ENCODE assay signal across 8 mouse cellular contexts in the genomic region with DNA sequence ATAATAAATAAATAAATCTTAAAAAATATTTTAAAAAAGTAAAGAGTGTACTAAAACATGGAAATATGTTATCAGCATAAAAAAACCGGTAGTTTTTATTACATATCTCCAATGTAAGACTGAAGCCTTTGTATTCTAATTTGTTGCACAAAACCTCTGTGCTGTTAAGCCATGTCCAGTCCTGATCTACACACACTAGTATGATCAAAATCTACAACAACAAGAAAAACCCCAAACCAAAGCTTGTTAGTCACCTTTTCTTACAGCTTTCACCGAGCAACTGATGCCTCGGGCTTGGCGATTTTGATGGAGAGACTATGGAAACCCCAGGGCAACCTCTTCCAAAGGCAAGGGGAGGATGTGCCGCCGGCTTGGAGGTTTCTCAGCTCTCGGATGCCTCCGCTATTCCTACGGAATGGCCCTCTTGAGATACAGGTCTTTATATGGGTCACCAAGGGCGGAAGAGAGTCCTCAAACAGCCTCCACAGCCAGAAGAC. TPM values are rescaled to one million over a fixed set of nuclear protein-coding genes. Genes with fewer than 3 reads are reported as not detected.
DNase-seq lines count a peak whose midpoint lies in the region; ATAC-seq lines count a peak whose summit lies in the region.

No protein-coding gene starts in this region.

- no peak for ATAC-seq in heart, embryonic 16.5 days (replicated peaks; ENCODE audit: extremely low read depth, insufficient read depth, low FRiP score)
- peak; percentile 50 for ATAC-seq in activated CD4-positive, CD25-positive, alpha-beta regulatory T cell, adult 4 months
- peak; percentile 70 for ATAC-seq in hindbrain, embryonic 14.5 days (ENCODE audit: low FRiP score)
- ATAC-seq in midbrain, embryonic 11.5 days (ENCODE audit: low FRiP score): peak; percentile 34

- no peaks in the 10 kb centered on the region for H3K9me3 ChIP-seq in heart, embryonic 16.5 days (replicated peaks; ENCODE audit: control insufficient read depth, low read length)
- no peaks in the 10 kb centered on the region for H3K9me3 ChIP-seq in hindbrain, embryonic 14.5 days (ENCODE audit: control insufficient read depth, low read length)
- no peaks in the 10 kb centered on the region for H3K9me3 ChIP-seq in midbrain, embryonic 11.5 days (ENCODE audit: control insufficient read depth, low read length)

- H3K4me3 ChIP-seq in heart, embryonic 16.5 days (ENCODE audit: low read length): peak overlapping the region; percentile 76
- peak overlapping the region; percentile 53 for H3K4me3 ChIP-seq in hindbrain, embryonic 14.5 days (replicated peaks; ENCODE audit: low read length)
- peak overlapping the region; percentile 84 for H3K4me3 ChIP-seq in midbrain, embryonic 11.5 days (ENCODE audit: low read depth, low read length)

- H3K4me2 ChIP-seq in heart, embryonic 16.5 days (ENCODE audit: low read depth, low read length): peak overlapping the region; percentile 64
- peak overlapping the region; percentile 60 for H3K4me2 ChIP-seq in hindbrain, embryonic 14.5 days (replicated peaks)
- H3K4me2 ChIP-seq in midbrain, embryonic 11.5 days: peak overlapping the region; percentile 47

- 0% methylated on average over 10 of the region's 10 CpGs for WGBS in heart, embryonic 16.5 days
- WGBS in hindbrain, embryonic 14.5 days: under 1% methylated on average over 10 of the region's 10 CpGs
- WGBS in midbrain, embryonic 11.5 days: 3% methylated on average over 10 of the region's 10 CpGs

- H3K9ac ChIP-seq in heart, embryonic 16.5 days (ENCODE audit: low read length): peak overlapping the region; percentile 77
- peak overlapping the region; percentile 76 for H3K9ac ChIP-seq in hindbrain, embryonic 14.5 days
- peak overlapping the region; percentile 74 for H3K9ac ChIP-seq in midbrain, embryonic 11.5 days (ENCODE audit: low read length)

- intact Hi-C loops in heart, postnatal 10 days (cut with DNase I): no loop called here
- intact Hi-C loops in left cerebral cortex, postnatal 4 days (cut with DNase I): no loop called here

- H3K36me3 ChIP-seq in heart, embryonic 16.5 days (ENCODE audit: control insufficient read depth, insufficient read depth): peaks cover 14% of the 10 kb centered on the region
- H3K36me3 ChIP-seq in hindbrain, embryonic 14.5 days (replicated peaks; ENCODE audit: control insufficient read depth, insufficient read depth): peaks cover 29% of the 10 kb centered on the region
- H3K36me3 ChIP-seq in midbrain, embryonic 11.5 days (ENCODE audit: control insufficient read depth, insufficient read depth, low read length): peaks cover 14% of the 10 kb centered on the region

- peaks cover 11% of the 10 kb centered on the region for H3K4me1 ChIP-seq in heart, embryonic 16.5 days (ENCODE audit: control insufficient read depth, insufficient read depth, low read length)
- H3K4me1 ChIP-seq in hindbrain, embryonic 14.5 days (replicated peaks; ENCODE audit: control insufficient read depth, insufficient read depth, low read length): peaks cover 17% of the 10 kb centered on the region
- H3K4me1 ChIP-seq in midbrain, embryonic 11.5 days (ENCODE audit: control insufficient read depth, insufficient read depth, low read length): peaks cover 8% of the 10 kb centered on the region

- no peak for DNase-seq in heart, postnatal 10 days
- DNase-seq in hindbrain, embryonic 14.5 days (ENCODE audit: low spot score): no peak
- DNase-seq in midbrain, embryonic 11.5 days (ENCODE audit: low spot score, missing footprints): no peak
- DNase-seq in gastrocnemius, postnatal 10 days: no peak
- no peak for DNase-seq in cerebellum, postnatal 36 days
- DNase-seq in left cerebral cortex, postnatal 4 days: no peak

- no peaks in the 10 kb centered on the region for H3K27me3 ChIP-seq in heart, embryonic 16.5 days (ENCODE audit: control insufficient read depth, insufficient read depth, low read length)
- no peaks in the 10 kb centered on the region for H3K27me3 ChIP-seq in hindbrain, embryonic 14.5 days (ENCODE audit: control insufficient read depth, insufficient read depth, low read length)
- H3K27me3 ChIP-seq in midbrain, embryonic 11.5 days (ENCODE audit: control insufficient read depth, insufficient read depth, low read length): no peaks in the 10 kb centered on the region

- peak overlapping the region; percentile 67 for H3K27ac ChIP-seq in heart, embryonic 16.5 days (ENCODE audit: low read length)
- peak overlapping the region; percentile 77; the same call in 1 of the 2 replicates for H3K27ac ChIP-seq in hindbrain, embryonic 14.5 days
- no peak overlapping the region for H3K27ac ChIP-seq in midbrain, embryonic 11.5 days (ENCODE audit: low read depth, low read length)

RNA-seq across cellular contexts. Expression of gene Ginm1, which starts 0.3 kb away (rescaled TPM):
- polyA plus RNA-seq in heart, embryonic 16.5 days (2015; fragmentation: Nextera tagmentation; extraction: Ambion mirVana): 85.6 and 99.2 TPM in 2 replicates
- 10 to 100 TPM; 76.1 to 83.5 TPM for total RNA-seq in heart, postnatal 10 days (2021)
- 10 to 100 TPM; 60.7 to 68.8 TPM for polyA plus RNA-seq in activated CD4-positive, CD25-positive, alpha-beta regulatory T cell, adult 4 months (2017; shearing (Covaris generic))
- 54.7 and 61.7 TPM in 2 replicates for polyA plus RNA-seq in hindbrain, embryonic 14.5 days (2014; fragmentation: Nextera tagmentation; extraction: Ambion mirVana)
- polyA plus RNA-seq in midbrain, embryonic 11.5 days (2014; fragmentation: Nextera tagmentation; extraction: Ambion mirVana): 51.7 and 53.7 TPM in 2 replicates
- total RNA-seq in gastrocnemius, postnatal 10 days (2021): 10 to 100 TPM; 81.0 to 85.2 TPM
- total RNA-seq in left cerebral cortex, postnatal 4 days (2021): 10 to 100 TPM; 22.7 to 25.1 TPM

RNA-seq across cellular contexts. Expression of gene Ppil4, which starts 0.4 kb away (rescaled TPM):
- polyA plus RNA-seq in heart, embryonic 16.5 days (2015; fragmentation: Nextera tagmentation; extraction: Ambion mirVana): 28.1 and 34.1 TPM in 2 replicates
- 10 to 100 TPM; 19.4 to 21.2 TPM for total RNA-seq in heart, postnatal 10 days (2021)
- 10 to 100 TPM; 63.9 to 74.0 TPM for polyA plus RNA-seq in activated CD4-positive, CD25-positive, alpha-beta regulatory T cell, adult 4 months (2017; shearing (Covaris generic))
- 42.5 and 43.7 TPM in 2 replicates for polyA plus RNA-seq in hindbrain, embryonic 14.5 days (2014; fragmentation: Nextera tagmentation; extraction: Ambion mirVana)
- polyA plus RNA-seq in midbrain, embryonic 11.5 days (2014; fragmentation: Nextera tagmentation; extraction: Ambion mirVana): 49.5 and 53.6 TPM in 2 replicates
- total RNA-seq in gastrocnemius, postnatal 10 days (2021): 10 to 100 TPM; 14.5 to 17.6 TPM
- total RNA-seq in left cerebral cortex, postnatal 4 days (2021): 10 to 100 TPM; 39.3 to 45.6 TPM

RNA-seq across cellular contexts. Expression of gene Zc3h12d, which starts 40.0 kb away (rescaled TPM):
- 0.34 and 0.38 TPM in 2 replicates for polyA plus RNA-seq in heart, embryonic 16.5 days (2015; fragmentation: Nextera tagmentation; extraction: Ambion mirVana)
- total RNA-seq in heart, postnatal 10 days (2021): under 1 TPM; 0.17 to 0.25 TPM
- polyA plus RNA-seq in activated CD4-positive, CD25-positive, alpha-beta regulatory T cell, adult 4 months (2017; shearing (Covaris generic)): 10 to 100 TPM; 30.6 to 51.3 TPM
- polyA plus RNA-seq in hindbrain, embryonic 14.5 days (2014; fragmentation: Nextera tagmentation; extraction: Ambion mirVana): 0.14 and 0.25 TPM in 2 replicates
- not detected in 2 replicates for polyA plus RNA-seq in midbrain, embryonic 11.5 days (2014; fragmentation: Nextera tagmentation; extraction: Ambion mirVana)
- total RNA-seq in gastrocnemius, postnatal 10 days (2021): under 1 TPM; 0.05 to 0.09 TPM
- total RNA-seq in left cerebral cortex, postnatal 4 days (2021): under 1 TPM; 0.18 to 0.22 TPM

Comparison
In these comparisons a context has a peak if more than half of its experiments do, and no peak if none do; other contexts are left out.
1. RNA of gene Zc3h12d, which starts 40.0 kb away (polyA plus RNA-seq): 30.6 to 51.3 TPM in activated CD4-positive, CD25-positive, alpha-beta regulatory T cell, adult 4 months; 0.34 to 0.38 TPM in heart, embryonic 16.5 days, 0.14 to 0.25 TPM in hindbrain, embryonic 14.5 days and not detected in midbrain, embryonic 11.5 days; every median in the first group is over 10 times any median in the second.
2. Peak in every context shown above with its lines, with median percentiles within 50 percentile points of each other: H3K4me2 ChIP-seq, H3K4me3 ChIP-seq and H3K9ac ChIP-seq.